16 mouse cellular contexts compared by ENCODE assay signal in the genomic region with DNA sequence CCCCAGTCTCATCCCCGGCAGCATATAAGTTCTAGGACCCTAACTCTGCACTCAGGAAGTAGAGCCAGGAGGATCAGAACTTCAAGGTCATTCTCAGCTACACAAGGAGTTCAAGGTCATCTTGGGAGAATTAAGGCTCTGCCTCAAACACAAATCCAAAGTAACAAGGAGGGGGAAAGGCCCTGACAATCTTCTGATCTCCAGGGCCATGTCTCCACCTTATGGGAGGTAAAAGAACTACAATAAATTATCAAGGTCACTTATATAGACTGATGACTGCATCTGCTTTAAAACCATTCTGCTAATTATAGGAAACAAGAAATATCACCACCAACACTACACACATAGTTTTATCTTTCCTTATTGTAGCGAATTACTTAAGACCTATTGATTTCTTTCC.
DNase-seq lines count a peak whose midpoint lies in the region; ATAC-seq lines count a peak whose summit lies in the region.
"Had no signal": no experiment of that assay in that cellular context is flagged by ENCODE, and none has a peak within 500 bp of the region (broad histone marks: within the 10 kb centered on the region; RNA-seq: fewer than 3 reads in every experiment).

No protein-coding gene starts in this region.

- DNase-seq in kidney, adult 9 months, result peak; percentile 7
- DNase-seq in kidney, adult 11 months, result no peak
- DNase-seq in 3T3-L1 (ENCODE audit: low read depth, low spot score) (peak; percentile 24), ES-CJ7 (ENCODE audit: low read depth, low spot score) (peak; percentile 3)
- no peak for DNase-seq in cerebellum, adult 11 months
- DNase-seq in ovary, adult 18-20 months (ENCODE audit: low spot score), result no peak
- DNase-seq: adrenal gland, postnatal 25 days; cerebellum, adult 9-10 months; gastrocnemius, adult 2 months; heart, postnatal 36 days; lung, adult 18-20 months; lung, postnatal 4 days; right cerebral cortex, postnatal 14 days had no signal

- peak; percentile 71 for ATAC-seq in megakaryocyte progenitor cell, adult 5-6 weeks (replicated peaks; ENCODE audit: poor library complexity)
- ATAC-seq: forebrain, embryonic 14.5 days; intestine, postnatal 0 days had no signal

Comparison
In these comparisons a context has a peak if more than half of its experiments do, and no peak if none do; other contexts are left out.
1. DNase-seq: peak in kidney, adult 9 months (single experiment), 3T3-L1 (single experiment) and ES-CJ7 (single experiment); none in kidney, adult 11 months (single experiment), cerebellum, adult 11 months (single experiment) and ovary, adult 18-20 months (single experiment).